Mouse (Mus musculus) lung, postnatal 14 days (tissue): ENCODE data around the gene Pcmtd2.
"Not testable (repeated sequence)": the region's sequence is repeated elsewhere in the genome, so short reads cannot be mapped to it uniquely, and the experiment has no call there.

Source experiments
- DNase-seq: peaks from one replicate; pipeline ENCODE4 v3.0.0; 2021

The Pcmtd2 gene

GRCm38 (mm10) chr2:181837372-181838292 is at the start of gene Pcmtd2:
Gene Pcmtd2, plus strand, starts transcription at chr2:181837854.
- peak; percentile 94 for DNase-seq

- DNase-seq, result no peak
Observed at GRCm38 (mm10) chr2:181789396-181789795, 48.3 kb upstream of the Pcmtd2 start.

- DNase-seq, result not testable (repeated sequence)
Observed at GRCm38 (mm10) chr2:181793186-181793585, 44.5 kb upstream of the Pcmtd2 start.

GRCm38 (mm10) chr2:181795641-181796130 is 42.0 kb upstream of the Pcmtd2 start:
- DNase-seq, result no peak

- no peak for DNase-seq
Observed at GRCm38 (mm10) chr2:181797672-181798071, 40.0 kb upstream of the Pcmtd2 start.

GRCm38 (mm10) chr2:181829032-181829650 is 8.5 kb upstream of the Pcmtd2 start:
- no peak for DNase-seq

- no peak for DNase-seq
Observed at GRCm38 (mm10) chr2:181832745-181833144, 4.9 kb upstream of the Pcmtd2 start.

- no peak for DNase-seq
Observed at GRCm38 (mm10) chr2:181838293-181838680, 633 bp downstream of the Pcmtd2 start.

- DNase-seq, result no peak
Observed at GRCm38 (mm10) chr2:181845709-181846394, 8.2 kb downstream of the Pcmtd2 start.

- DNase-seq, result peak; percentile 91
Observed at GRCm38 (mm10) chr2:181863791-181864535, 26.3 kb downstream of the Pcmtd2 start, which contains the start of gene Polr3k. Gene Polr3k, plus strand, starts transcription at chr2:181864337.

- DNase-seq, result no peak
Observed at GRCm38 (mm10) chr2:181864536-181864860, 26.8 kb downstream of the Pcmtd2 start.

GRCm38 (mm10) chr2:181866931-181867330 is 29.3 kb downstream of the Pcmtd2 start:
- peak; percentile 78 for DNase-seq

- no peak for DNase-seq
Observed at GRCm38 (mm10) chr2:181871039-181871438, 33.4 kb downstream of the Pcmtd2 start.

- DNase-seq, result no peak
Observed at GRCm38 (mm10) chr2:181878903-181879302, 41.2 kb downstream of the Pcmtd2 start.

- no peak for DNase-seq
Observed at GRCm38 (mm10) chr2:181883022-181883749, 45.5 kb downstream of the Pcmtd2 start.
